Mouse (Mus musculus) limb, embryonic 14.5 days (tissue): ENCODE data around the gene Irf5. TPM values are rescaled to one million over a fixed set of nuclear protein-coding genes. Genes with fewer than 3 reads are reported as not detected.

ENCODE experiments used
- ATAC-seq: fragments of 200-750 bp; cut with Nextera tagmentation; 2 replicates; pipeline ENCODE4 v1.8.0; 2017; ENCODE audit warnings: low read depth, moderate number of reproducible peaks, moderate TSS enrichment; ENCODE audit not compliant: low FRiP score
- DNase-seq: peaks from one replicate; pipeline ENCODE4 v3.0.0-alpha.2; 2015; ENCODE audit warnings: low spot score
- H3K27ac ChIP-seq: fragments of 300-500 bp; sonication (generic); replicated peaks from 2 replicates; pipeline ENCODE4 v1.5.1; 2014; ENCODE audit warnings: low read depth, mild to moderate bottlenecking, low read length, moderate library complexity, mixed read lengths
- H3K27me3 ChIP-seq: fragments of 300-500 bp; sonication (generic); 2 replicates; pipeline ENCODE4 v1.6.1; 2014; ENCODE audit warnings: low read length, mixed read lengths; ENCODE audit not compliant: control insufficient read depth, insufficient read depth
- H3K36me3 ChIP-seq: fragments of 300-500 bp; sonication (generic); 2 replicates; pipeline ENCODE4 v1.6.1; 2014; ENCODE audit warnings: mild to moderate bottlenecking, low read length, moderate library complexity, mixed read lengths; ENCODE audit not compliant: control insufficient read depth, insufficient read depth
- H3K4me1 ChIP-seq: fragments of 300-500 bp; sonication (generic); 2 replicates; pipeline ENCODE4 v1.6.1; 2014; ENCODE audit warnings: antibody characterized with exemption, low read length, mixed read lengths; ENCODE audit not compliant: control insufficient read depth, insufficient read depth
- H3K4me2 ChIP-seq: fragments of 300-500 bp; sonication (generic); replicated peaks from 2 replicates; pipeline ENCODE4 v1.6.1; 2014; ENCODE audit warnings: low read depth, mild to moderate bottlenecking, low read length, moderate library complexity; ENCODE audit not compliant: severe bottlenecking
- H3K4me3 ChIP-seq: fragments of 300-500 bp; sonication (generic); replicated peaks from 2 replicates; pipeline ENCODE4 v1.5.1; 2014; ENCODE audit warnings: low read length
- H3K9ac ChIP-seq: fragments of 300-500 bp; sonication (generic); 2 replicates; pipeline ENCODE4 v1.6.1; 2014; ENCODE audit warnings: mild to moderate bottlenecking, low read depth, low read length, moderate library complexity; ENCODE audit not compliant: severe bottlenecking
- H3K9me3 ChIP-seq: fragments of 300-500 bp; sonication (generic); 2 replicates; pipeline ENCODE4 v1.6.1; 2016; ENCODE audit warnings: low read length; ENCODE audit not compliant: control insufficient read depth
- POLR2A ChIP-seq: fragments of 200-500 bp; IDR thresholded peaks from 2 replicates; pipeline ENCODE4 v1.8.0; 2012; ENCODE audit warnings: inconsistent platforms, mild to moderate bottlenecking, moderate library complexity, borderline replicate concordance; ENCODE audit not compliant: insufficient read depth, insufficient read length; ENCODE audit errors: extremely low read depth
- WGBS: fragments of 180-500 bp; shearing (Covaris S2); extraction: QIAGEN DNeasy Blood & Tissue Kit; methylation state at CpG from one replicate; pipeline ENCODE4 v1.1.7; 2014; 5-methylcytosine and 5-hydroxymethylcytosine counted together
- polyA plus RNA-seq, 2 experiments: library from polyadenylated mRNA; depleted of rRNA in 1 of 2; stranded (reverse) in 1 of 2; unstranded in 1 of 2; fragments of >200 nt; fragmentation: Nextera tagmentation in 1 of 2; extraction: Ambion mirVana in 1 of 2; gene quantifications; 2 replicates each; pipeline versions ENCODE4 v1.2.1 to v1.2.3; 2012 to 2014

Irf5 gene
- polyA plus RNA-seq, 2 experiments = 4.4 to 4.8 TPM

DNA sequence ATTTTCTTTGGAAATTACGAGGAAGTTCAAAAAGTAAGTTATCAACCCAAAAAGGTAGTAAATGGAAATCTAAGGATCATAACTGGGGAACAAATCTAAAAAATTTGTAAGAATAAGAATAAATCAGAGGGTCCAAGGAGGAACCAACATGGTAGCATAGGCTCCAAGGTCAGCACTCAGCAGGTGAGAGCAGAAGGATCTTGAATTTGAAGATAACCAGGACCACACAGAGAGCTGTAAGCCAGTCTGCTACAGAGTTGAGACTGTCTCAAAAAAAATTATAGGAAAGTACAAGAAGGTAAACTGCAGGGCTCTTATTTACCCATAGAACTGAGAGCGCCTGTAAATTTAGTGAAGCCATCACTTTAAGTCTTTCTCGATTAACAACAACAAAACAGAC lies 54.8 kb downstream of the Irf5 start:
- Histone ChIP-seq H3K4me2 (no peak overlapping the region), H3K27me3 (no peaks in the 10 kb centered on the region), H3K9me3 (no peaks in the 10 kb centered on the region), H3K9ac (no peak overlapping the region), H3K4me3 (no peak overlapping the region), H3K36me3 (peaks cover 86% of the 10 kb centered on the region), H3K27ac (no peak overlapping the region), H3K4me1 (no peaks in the 10 kb centered on the region)
- DNase-seq (no peak), ATAC-seq (no peak)
- 96% methylated on average over 3 of the region's 3 CpGs for WGBS
- TF ChIP-seq POLR2A = no peak

Other genes with a start within 250 kb of the Irf5 start
- gene Fam71f2, start 247.0 kb upstream of the Irf5 start, polyA plus RNA-seq (2012; rRNA removed) = 2.6 and 3.8 TPM in 2 replicates
- 0.57 and 0.70 TPM in 2 replicates for gene Fam71f2, start 247.0 kb upstream of the Irf5 start, polyA plus RNA-seq (2014; fragmentation: Nextera tagmentation; extraction: Ambion mirVana)
- gene Fam71f1, start 207.5 kb upstream of the Irf5 start, polyA plus RNA-seq (2012; rRNA removed) = 0.10 and 0.27 TPM in 2 replicates
- 0.23 TPM in 1 of 2 replicates, not detected in the other for gene Fam71f1, start 207.5 kb upstream of the Irf5 start, polyA plus RNA-seq (2014; fragmentation: Nextera tagmentation; extraction: Ambion mirVana)
- 354 and 382 TPM in 2 replicates for gene Calu, start 178.6 kb upstream of the Irf5 start, polyA plus RNA-seq (2012; rRNA removed)
- 536 and 540 TPM in 2 replicates for gene Calu, start 178.6 kb upstream of the Irf5 start, polyA plus RNA-seq (2014; fragmentation: Nextera tagmentation; extraction: Ambion mirVana)
- 1.3 and 2.1 TPM in 2 replicates for gene Opn1sw, start 138.2 kb upstream of the Irf5 start, polyA plus RNA-seq (2012; rRNA removed)
- gene Opn1sw, start 138.2 kb upstream of the Irf5 start, polyA plus RNA-seq (2014; fragmentation: Nextera tagmentation; extraction: Ambion mirVana) = 2.0 and 2.3 TPM in 2 replicates
- gene Ccdc136, start 130.3 kb upstream of the Irf5 start, polyA plus RNA-seq (2012; rRNA removed) = 25.3 and 26.0 TPM in 2 replicates
- gene Ccdc136, start 130.3 kb upstream of the Irf5 start, polyA plus RNA-seq (2014; fragmentation: Nextera tagmentation; extraction: Ambion mirVana) = 26.2 and 26.8 TPM in 2 replicates
- gene Flnc, start 93.4 kb upstream of the Irf5 start, polyA plus RNA-seq (2012; rRNA removed) = 38.1 and 43.9 TPM in 2 replicates
- 25.1 and 27.0 TPM in 2 replicates for gene Flnc, start 93.4 kb upstream of the Irf5 start, polyA plus RNA-seq (2014; fragmentation: Nextera tagmentation; extraction: Ambion mirVana)
- gene Atp6v1f, start 58.9 kb upstream of the Irf5 start, polyA plus RNA-seq (2012; rRNA removed) = 195 and 204 TPM in 2 replicates
- 226 and 239 TPM in 2 replicates for gene Atp6v1f, start 58.9 kb upstream of the Irf5 start, polyA plus RNA-seq (2014; fragmentation: Nextera tagmentation; extraction: Ambion mirVana)
- gene Atp6v1fnb, start 55.2 kb upstream of the Irf5 start, polyA plus RNA-seq (2012; rRNA removed) = 0.12 TPM in 1 of 2 replicates, not detected in the other
- 0.35 TPM in 1 of 2 replicates, not detected in the other for gene Atp6v1fnb, start 55.2 kb upstream of the Irf5 start, polyA plus RNA-seq (2014; fragmentation: Nextera tagmentation; extraction: Ambion mirVana)
- 92.4 and 136 TPM in 2 replicates for gene Kcp, start 18.7 kb upstream of the Irf5 start, polyA plus RNA-seq (2012; rRNA removed)
- 27.1 and 36.0 TPM in 2 replicates for gene Kcp, start 18.7 kb upstream of the Irf5 start, polyA plus RNA-seq (2014; fragmentation: Nextera tagmentation; extraction: Ambion mirVana)
- 60.1 and 64.0 TPM in 2 replicates for gene Tnpo3, start 83.3 kb downstream of the Irf5 start, polyA plus RNA-seq (2012; rRNA removed)
- 82.7 and 90.4 TPM in 2 replicates for gene Tnpo3, start 83.3 kb downstream of the Irf5 start, polyA plus RNA-seq (2014; fragmentation: Nextera tagmentation; extraction: Ambion mirVana)
- 4.9 and 5.0 TPM in 2 replicates for gene Tspan33, start 167.6 kb downstream of the Irf5 start, polyA plus RNA-seq (2012; rRNA removed)
- gene Tspan33, start 167.6 kb downstream of the Irf5 start, polyA plus RNA-seq (2014; fragmentation: Nextera tagmentation; extraction: Ambion mirVana) = 2.7 and 2.8 TPM in 2 replicates
- gene Smo, start 208.9 kb downstream of the Irf5 start, polyA plus RNA-seq (2012; rRNA removed) = 104 and 134 TPM in 2 replicates
- 58.1 and 68.4 TPM in 2 replicates for gene Smo, start 208.9 kb downstream of the Irf5 start, polyA plus RNA-seq (2014; fragmentation: Nextera tagmentation; extraction: Ambion mirVana)
- gene Ahcyl2, start 241.4 kb downstream of the Irf5 start, polyA plus RNA-seq (2012; rRNA removed) = 20.8 and 23.3 TPM in 2 replicates
- gene Ahcyl2, start 241.4 kb downstream of the Irf5 start, polyA plus RNA-seq (2014; fragmentation: Nextera tagmentation; extraction: Ambion mirVana) = 20.8 and 21.6 TPM in 2 replicates